Mouse (Mus musculus): ENCODE measurements around the gene Surf1.

GRCm38 (mm10) chr2:26914148-26914941, 2.0 kb downstream of the Surf1 start:
- TF ChIP-seq CTCF (IDR thresholded peaks at IDR 0.05; ENCODE audit: borderline replicate concordance, insufficient read depth, low read length): no peak
- no peak; the same call in 1 of the 2 replicates for TF ChIP-seq POLR2A (IDR thresholded peaks at IDR 0.05; ENCODE audit: low read depth, low read length)

Data from embryonic fibroblast, embryonic 13.5 days (primary cell).